Mouse (Mus musculus): ENCODE measurements at regions not wholly inside any gene's neighbourhood (a gene's known extent, or its start where the extent isn't known, plus 50 kb on each side); places are given as distances from the start of the nearest gene placed in this dataset.

- intact Hi-C loops (cut with DNase I): no loop called here
- no peak for DNase-seq (ENCODE audit: extremely low spot score in 1 of 2, low spot score in 2 of 2)
Observed at GRCm38 (mm10) chr7:130089896-130090610, 430.1 kb downstream of the Ate1 start.

- DNase-seq (ENCODE audit: extremely low spot score in 1 of 2, low spot score in 2 of 2): no peak
- intact Hi-C loops (cut with DNase I): no loop called here
Observed at GRCm38 (mm10) chr7:130091942-130092341, 428.2 kb downstream of the Ate1 start.

- DNase-seq (ENCODE audit: extremely low spot score in 1 of 2, low spot score in 2 of 2): no peak
- intact Hi-C loops (cut with DNase I): no loop called here
Observed at GRCm38 (mm10) chr7:130095141-130095540, 425.0 kb downstream of the Ate1 start.

GRCm38 (mm10) chr7:130098606-130099005 is 421.6 kb downstream of the Ate1 start:
- intact Hi-C loops (cut with DNase I): no loop called here

GRCm38 (mm10) chr7:130102671-130103070 is 417.5 kb downstream of the Ate1 start:
- no peak for DNase-seq (ENCODE audit: extremely low spot score in 1 of 2, low spot score in 2 of 2)
- intact Hi-C loops (cut with DNase I): no loop called here

More at GRCm38 (mm10) chr7:130098606-130099005, 421.6 kb downstream of the Ate1 start:
- DNase-seq (ENCODE audit: extremely low spot score in 1 of 2, low spot score in 2 of 2): no peak

GRCm38 (mm10) chr7:130106961-130107360 is 413.2 kb downstream of the Ate1 start:
- no peak for DNase-seq (ENCODE audit: extremely low spot score in 1 of 2, low spot score in 2 of 2)
- intact Hi-C loops (cut with DNase I): no loop called here

GRCm38 (mm10) chr7:130108362-130108761 is 411.8 kb downstream of the Ate1 start:
- DNase-seq (ENCODE audit: extremely low spot score in 1 of 2, low spot score in 2 of 2): no peak
- intact Hi-C loops (cut with DNase I): no loop called here
